Mouse (Mus musculus) right cerebral cortex, adult 18-20 months (tissue): Measurements from ENCODE around the gene Fam78b.
A peak's percentile ranks its signal among the peaks of the same experiment; 100 is the strongest.

Experiments
- DNase-seq: peaks from one replicate; pipeline ENCODE4 v3.0.0; 2022; ENCODE audit warnings: mixed read lengths

The Fam78b gene

GRCm38 (mm10) chr1:167001174-167001843 lies at the start of gene Fam78b:
Fam78b (plus strand) TSS chr1:167001417.
- peak; percentile 41 for DNase-seq

DNA sequence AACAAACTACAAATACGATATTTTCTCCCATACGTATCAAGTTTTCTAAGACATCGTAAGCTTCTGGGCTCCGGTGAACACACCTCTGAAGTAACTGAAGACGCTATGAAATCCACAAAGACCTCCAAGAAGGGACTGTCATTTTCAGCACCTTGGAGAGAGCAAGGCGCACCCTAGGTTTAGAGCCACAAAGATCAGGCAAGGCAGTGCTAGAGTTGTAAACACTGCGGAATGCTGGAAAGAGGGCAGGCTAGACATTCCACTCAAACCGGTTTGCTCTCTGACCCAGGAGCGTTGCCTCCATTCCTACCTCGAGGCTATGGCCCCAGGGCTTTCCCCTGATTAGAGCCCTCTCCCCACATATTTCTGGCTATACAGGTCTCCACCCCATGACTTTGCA lies 36.7 kb upstream of the Fam78b start:
- no peak for DNase-seq

GRCm38 (mm10) chr1:166968271-166968670 lies 32.9 kb upstream of the Fam78b start:
- no peak for DNase-seq

- DNase-seq, result no peak
These were observed 27.5 kb upstream of the Fam78b start for GRCm38 (mm10) chr1:166973731-166974130.

DNA sequence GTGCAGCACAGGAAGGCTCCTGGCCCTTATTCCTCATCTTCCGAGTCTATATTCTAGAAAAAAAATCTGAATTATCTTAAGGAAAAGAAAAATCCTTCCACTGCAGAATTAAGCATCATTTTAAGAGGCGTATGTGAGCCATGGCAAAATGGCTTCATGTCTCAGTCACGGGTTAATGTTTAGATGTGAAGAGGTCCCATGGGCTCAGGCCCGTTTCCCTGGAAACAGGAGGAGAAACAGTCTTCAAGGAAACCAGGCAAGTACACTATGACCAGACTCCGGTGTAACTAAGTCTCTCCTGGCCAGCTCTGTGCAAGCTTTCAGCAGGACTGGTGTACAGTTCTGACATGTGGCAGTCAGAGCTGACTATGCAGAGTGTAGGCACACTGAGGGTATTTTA lies 22.6 kb upstream of the Fam78b start:
- DNase-seq, result no peak

- DNase-seq, result no peak
These were observed 7.0 kb upstream of the Fam78b start for GRCm38 (mm10) chr1:166994266-166994665.

GRCm38 (mm10) chr1:166996250-166996649 lies 5.0 kb upstream of the Fam78b start:
- DNase-seq, result no peak

DNA sequence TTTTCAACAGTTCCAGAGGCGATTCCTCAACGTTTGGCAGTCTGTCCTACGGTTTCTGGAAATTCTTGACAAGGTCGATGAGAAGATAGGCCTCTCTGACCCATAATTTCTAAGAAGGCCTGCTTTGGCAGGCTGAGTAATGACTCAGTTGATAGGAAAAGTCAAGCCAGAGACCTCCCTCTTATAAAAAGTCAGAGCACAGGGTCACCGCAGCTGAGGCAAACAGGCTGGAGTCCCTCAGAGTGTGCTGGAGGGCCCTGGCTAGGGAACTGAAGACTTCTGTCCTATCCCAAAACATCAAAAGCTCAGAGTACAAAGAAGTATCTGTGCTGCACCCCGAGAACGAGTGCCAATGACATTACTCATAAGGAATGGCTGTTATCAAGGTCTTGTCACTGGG lies 4.4 kb upstream of the Fam78b start:
- DNase-seq, result no peak

GRCm38 (mm10) chr1:167000529-167001173 lies 566 bp upstream of the Fam78b start:
- DNase-seq, result peak; percentile 74

DNA sequence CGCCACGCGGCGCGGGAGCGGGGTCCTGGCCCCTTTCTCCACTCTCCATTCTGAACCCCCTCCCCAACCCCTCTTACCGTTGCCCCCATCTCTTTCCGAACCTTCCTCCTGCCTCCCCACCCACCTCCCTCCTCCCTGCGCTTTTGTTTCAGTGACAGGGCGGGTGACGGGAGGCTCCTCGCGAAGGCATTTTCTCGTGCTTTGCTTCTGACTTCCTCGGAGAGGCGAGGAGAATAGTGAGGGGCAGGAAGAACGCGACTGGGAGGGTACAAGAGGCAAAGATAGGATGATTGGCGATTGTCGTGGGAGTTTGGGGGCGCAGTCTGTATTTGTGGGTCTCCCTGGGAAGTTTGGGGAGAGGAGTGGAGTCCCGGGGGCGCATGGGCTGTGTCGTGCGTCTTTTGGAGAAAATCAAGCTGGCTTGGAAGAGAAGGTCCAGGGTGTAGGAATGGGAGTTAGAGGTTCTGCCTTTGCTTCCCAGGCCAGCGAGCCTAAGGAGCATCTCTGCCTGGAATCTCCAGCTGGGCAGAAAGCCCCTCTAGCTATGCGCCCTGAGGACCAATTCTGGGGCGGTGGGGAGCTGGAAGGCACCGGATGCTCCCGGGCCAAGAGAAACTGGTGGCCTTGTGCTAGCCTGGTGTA lies 748 bp downstream of the Fam78b start:
- DNase-seq, result peak; percentile 40

GRCm38 (mm10) chr1:167002486-167002850 lies 1.3 kb downstream of the Fam78b start:
- peak; percentile 33 for DNase-seq

GRCm38 (mm10) chr1:167004621-167005020 lies 3.4 kb downstream of the Fam78b start:
- DNase-seq, result no peak

- DNase-seq, result no peak
These were observed 6.1 kb downstream of the Fam78b start for GRCm38 (mm10) chr1:167007341-167007740.

GRCm38 (mm10) chr1:167010190-167010589 lies 9.0 kb downstream of the Fam78b start:
- DNase-seq, result no peak

GRCm38 (mm10) chr1:167011301-167011700 lies 10.1 kb downstream of the Fam78b start:
- DNase-seq, result no peak

DNA sequence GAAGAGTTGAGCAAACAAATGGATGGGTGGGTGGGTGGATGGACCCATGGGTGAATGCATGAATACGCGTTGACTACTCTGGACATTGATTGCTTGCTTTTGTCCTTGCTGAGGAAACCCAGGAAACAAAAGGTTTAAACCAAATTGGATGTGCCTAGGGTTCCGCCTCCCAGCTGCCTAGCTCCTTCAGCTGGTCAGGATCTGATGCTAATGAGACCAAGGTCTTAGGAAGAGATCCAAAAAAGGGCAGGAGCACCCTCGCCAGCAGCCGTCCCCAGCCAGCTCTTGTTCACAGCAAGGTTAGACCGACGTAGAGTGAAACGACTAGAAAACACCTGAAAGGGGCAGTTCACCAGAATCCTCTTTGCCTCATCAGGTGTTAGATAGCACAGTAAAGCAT lies 11.4 kb downstream of the Fam78b start:
- no peak for DNase-seq

DNA sequence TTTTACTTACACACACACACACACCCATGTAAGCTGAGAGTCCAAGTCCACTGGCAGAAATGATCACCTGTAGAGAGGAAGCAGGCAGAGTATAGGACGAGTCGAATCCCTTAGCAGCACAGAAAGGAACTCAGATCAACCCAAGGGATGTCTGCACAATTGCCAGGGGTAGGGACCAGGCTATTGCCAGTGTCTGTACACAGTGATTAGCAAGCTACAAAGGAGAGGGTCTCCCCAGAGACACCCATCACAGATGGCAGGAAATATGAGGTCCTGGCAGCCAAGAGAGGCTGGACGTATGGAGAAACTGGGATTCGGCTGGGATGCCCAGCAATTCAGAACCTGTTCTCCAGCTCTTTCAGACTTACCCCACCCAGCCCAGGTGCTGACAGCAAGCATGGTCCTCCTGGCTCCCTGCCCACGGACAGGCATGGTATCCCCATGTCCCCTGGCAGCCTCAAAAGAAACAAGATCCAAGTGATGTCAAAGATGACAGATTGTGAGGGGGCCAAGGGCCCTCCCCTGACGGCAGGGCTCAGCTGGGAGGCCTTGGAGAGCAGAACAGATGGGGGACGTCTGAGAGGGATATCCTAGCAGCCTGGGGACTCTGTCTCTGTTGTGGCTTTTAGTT lies 12.1 kb downstream of the Fam78b start:
- no peak for DNase-seq

DNA sequence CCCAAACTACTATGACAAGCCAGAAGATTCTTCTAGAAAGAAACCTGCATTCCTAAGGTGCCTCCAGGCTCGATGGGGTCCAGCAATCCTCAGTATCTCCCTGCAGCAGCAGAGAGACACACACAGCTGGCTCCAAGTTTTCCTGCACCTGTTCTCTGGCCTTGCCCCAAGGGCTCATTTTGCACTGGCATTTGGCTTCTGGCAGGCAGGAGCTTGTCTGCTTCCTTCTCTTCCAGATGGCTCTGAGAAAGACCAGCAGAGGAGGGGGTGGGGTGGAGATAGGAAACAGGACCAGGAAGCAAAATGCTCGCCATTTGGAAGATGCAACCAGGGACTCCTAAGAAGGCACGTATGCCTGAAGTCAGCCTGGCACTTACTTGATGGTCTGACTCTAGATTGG lies 15.1 kb downstream of the Fam78b start:
- no peak for DNase-seq

DNA sequence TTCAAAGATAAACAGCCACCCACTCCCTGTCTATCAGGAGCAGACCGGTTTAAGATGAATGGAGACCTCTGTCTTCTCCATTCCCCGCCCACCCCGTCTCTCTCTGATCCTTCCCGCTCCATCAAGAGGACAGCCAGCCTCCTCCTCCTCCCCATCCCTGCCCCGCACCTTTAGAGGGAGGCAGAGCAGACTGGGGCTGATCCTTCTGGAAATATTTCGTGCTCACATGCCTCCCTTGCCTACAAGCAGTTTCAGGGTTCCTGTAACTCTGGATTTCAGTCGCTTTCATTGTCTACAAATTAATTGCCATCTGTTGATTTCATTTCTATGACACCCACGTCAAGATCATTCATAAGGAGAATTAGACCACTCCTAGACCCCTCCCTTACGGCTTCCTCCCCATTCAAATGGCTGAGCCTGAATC lies 20.8 kb downstream of the Fam78b start:
- DNase-seq, result no peak

DNA sequence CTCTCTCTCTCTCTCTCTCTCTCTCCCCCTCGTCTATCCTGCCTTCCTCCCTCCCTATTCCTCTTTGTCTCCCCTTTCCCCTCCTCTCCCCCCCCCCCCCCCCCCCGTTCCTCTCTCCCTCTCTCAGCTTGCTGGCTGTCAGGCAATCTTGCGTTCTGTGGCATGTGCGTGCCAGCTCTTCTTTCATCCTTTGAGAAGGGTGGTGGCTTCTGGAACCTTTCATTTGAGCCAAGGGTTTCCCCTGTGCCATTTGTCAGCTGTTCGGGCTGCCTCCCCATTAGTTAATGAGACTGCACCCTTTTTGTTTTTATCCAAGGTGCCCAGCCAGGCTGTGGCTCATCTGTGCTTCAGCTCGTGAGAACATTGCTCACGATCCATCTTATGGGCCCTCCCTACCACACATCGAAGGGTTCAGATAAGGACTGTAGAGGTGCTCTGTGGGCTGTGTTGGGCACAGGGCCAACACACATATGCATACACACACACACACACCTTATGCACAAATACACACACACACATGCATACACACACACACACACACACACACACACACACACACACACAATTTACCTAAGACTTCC lies 21.4 kb downstream of the Fam78b start:
- no peak for DNase-seq

DNA sequence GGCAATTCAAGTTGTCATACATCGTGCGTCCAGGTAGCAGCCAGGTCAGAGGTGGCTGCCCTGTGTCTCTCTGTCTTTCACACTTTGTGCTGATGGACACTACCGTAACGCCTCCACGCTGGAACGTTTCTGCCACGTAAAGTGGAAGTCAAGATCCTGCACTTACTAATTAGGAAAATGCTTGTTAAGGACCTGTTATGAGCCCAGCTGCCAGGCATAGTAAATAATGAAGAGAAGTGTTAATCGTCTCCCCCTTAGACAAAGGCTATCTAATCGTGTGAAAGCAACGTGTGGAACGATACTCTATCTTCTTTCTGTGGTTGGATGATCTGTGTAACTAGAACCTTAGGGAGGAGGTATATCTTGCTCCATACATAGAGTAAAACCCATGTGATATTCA lies 22.6 kb downstream of the Fam78b start:
- no peak for DNase-seq

DNA sequence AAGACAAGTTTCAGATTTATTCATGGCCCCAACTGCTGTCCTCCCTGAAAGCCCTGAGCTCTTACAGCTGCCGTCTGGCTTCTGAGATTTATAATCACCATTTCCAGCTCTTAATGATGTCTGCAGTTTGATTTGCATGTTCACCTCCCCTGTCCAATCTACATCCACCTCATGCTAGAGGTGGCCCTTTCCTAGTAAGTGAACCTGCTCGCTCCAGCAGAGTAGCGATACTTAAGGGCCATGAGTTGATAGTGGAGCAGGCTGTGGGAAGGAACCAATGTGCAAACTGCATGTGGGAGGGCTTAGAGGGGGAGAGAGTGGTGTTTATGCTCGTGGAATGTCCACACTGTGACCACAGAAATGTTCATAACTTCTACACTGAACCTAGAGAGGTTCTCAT lies 23.7 kb downstream of the Fam78b start:
- no peak for DNase-seq

DNA sequence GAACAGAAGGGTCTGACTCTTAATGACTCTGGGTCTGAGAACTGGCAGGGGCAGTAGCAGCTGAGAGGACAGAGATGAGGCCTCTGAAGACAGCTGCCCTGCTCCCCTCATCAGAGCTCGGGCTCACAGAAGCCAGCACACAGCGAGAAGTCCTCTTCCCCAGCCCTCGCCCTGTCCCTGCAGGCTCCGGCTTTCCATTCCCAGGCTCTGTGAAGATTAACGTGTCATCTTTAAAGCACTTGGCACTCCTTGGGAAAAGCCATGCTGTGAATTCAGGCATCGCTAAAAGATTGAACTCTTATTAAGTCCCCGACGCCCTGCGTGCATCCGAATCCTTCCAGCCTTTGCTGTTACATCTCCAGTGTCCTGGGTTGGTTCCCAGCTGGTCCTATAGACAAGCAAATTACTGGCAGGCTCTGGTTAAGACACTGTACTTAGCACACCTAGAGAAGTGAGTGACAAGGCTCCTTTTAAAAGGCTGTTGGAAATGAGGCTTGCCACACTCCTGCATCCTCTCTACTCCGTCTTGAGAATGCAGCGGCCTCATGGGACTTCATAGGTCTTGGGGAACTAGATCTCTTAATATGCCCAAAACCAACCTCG lies 30.9 kb downstream of the Fam78b start:
- no peak for DNase-seq
